In genomic region chr5:136476272-136476671, GRCm38 (mm10) we compare ENCODE assay signal across 10 mouse cellular contexts.
DNase-seq lines count a peak whose midpoint lies in the region; TF ChIP-seq lines count a peak whose summit lies in the region.
"Had no signal": no experiment of that assay in that cellular context is flagged by ENCODE, and none has a peak within 500 bp of the region (broad histone marks: within the 10 kb centered on the region; RNA-seq: fewer than 3 reads in every experiment).

No protein-coding gene starts in this region.

- intact Hi-C loops in left cerebral cortex, postnatal 14 days (cut with DNase I) = no loop called here

- TF ChIP-seq CTCF in kidney, adult 2 months (conservative IDR thresholded peaks at IDR 0.05; ENCODE audit: insufficient read depth, insufficient read length, low read depth, low read length) = no peak

- no peak overlapping the region for H3K4me3 ChIP-seq in kidney, adult 2 months (ENCODE audit: insufficient read depth, low read depth, low read length)

- no peak for TF ChIP-seq POLR2A in kidney, adult 2 months (IDR thresholded peaks at IDR 0.05; ENCODE audit: low read depth, low read length)

- no peaks in the 10 kb centered on the region for H3K36me3 ChIP-seq in kidney, adult 2 months (ENCODE audit: control insufficient read depth, insufficient read depth, low read length)

- H3K27ac ChIP-seq in kidney, adult 2 months (ENCODE audit: insufficient read depth, low read depth, low read length) = 0 out of 2 replicates have a peak overlapping the region, but pooled peaks have one; percentile 20

- peak; percentile 70 for DNase-seq in frontal cortex, adult 2 months (ENCODE audit: extremely low spot score in 1 of 2, low spot score in 1 of 2)
- no peak for DNase-seq in frontal cortex, postnatal 25 days (ENCODE audit: low spot score in 2 of 2)
- no peak for DNase-seq in kidney, adult 2 months
- DNase-seq in kidney, postnatal 36 days = no peak
- DNase-seq in adipocyte (ENCODE audit: low spot score) = peak; percentile 59
- peak; percentile 44 to 48 for DNase-seq in left cerebral cortex, postnatal 14 days (ENCODE audit: low spot score in 2 of 2)
- no peak for DNase-seq in urinary bladder, adult 2 months (ENCODE audit: low spot score)
- DNase-seq in embryo, embryonic 10 days (ENCODE audit: low spot score) = no peak
- DNase-seq: lung, postnatal 36 days had no signal

- no peaks in the 10 kb centered on the region for H3K27me3 ChIP-seq in kidney, adult 2 months (replicated peaks; ENCODE audit: control insufficient read depth, insufficient read depth, low read length)
- H3K27me3 ChIP-seq: Patski had no signal

- H3K4me1 ChIP-seq in kidney, adult 2 months (ENCODE audit: control insufficient read depth, insufficient read depth, low read length) = peaks cover 51% of the 10 kb centered on the region

- 68% methylated on average over 3 of the region's 3 CpGs for WGBS in kidney, adult 2 months

Comparison
In these comparisons a context has a peak if more than half of its experiments do, and no peak if none do; other contexts are left out.
1. DNase-seq: peak in frontal cortex, adult 2 months (2 of 2), adipocyte (single experiment) and left cerebral cortex, postnatal 14 days (2 of 2); none in frontal cortex, postnatal 25 days (0 of 2), kidney, adult 2 months (single experiment), kidney, postnatal 36 days (0 of 2), urinary bladder, adult 2 months (single experiment) and embryo, embryonic 10 days (single experiment).